Mouse (Mus musculus): Measurements from ENCODE around the gene Spg7. TPM values are rescaled to one million over a fixed set of nuclear protein-coding genes. Genes with fewer than 3 reads are reported as not detected.

Spg7 gene
- 73.0 TPM for total RNA-seq (2023)

GRCm38 (mm10) chr8:123062721-123063120, at the start of gene Spg7:
TSS of gene Spg7 (plus strand) at chr8:123062942.

DNA sequence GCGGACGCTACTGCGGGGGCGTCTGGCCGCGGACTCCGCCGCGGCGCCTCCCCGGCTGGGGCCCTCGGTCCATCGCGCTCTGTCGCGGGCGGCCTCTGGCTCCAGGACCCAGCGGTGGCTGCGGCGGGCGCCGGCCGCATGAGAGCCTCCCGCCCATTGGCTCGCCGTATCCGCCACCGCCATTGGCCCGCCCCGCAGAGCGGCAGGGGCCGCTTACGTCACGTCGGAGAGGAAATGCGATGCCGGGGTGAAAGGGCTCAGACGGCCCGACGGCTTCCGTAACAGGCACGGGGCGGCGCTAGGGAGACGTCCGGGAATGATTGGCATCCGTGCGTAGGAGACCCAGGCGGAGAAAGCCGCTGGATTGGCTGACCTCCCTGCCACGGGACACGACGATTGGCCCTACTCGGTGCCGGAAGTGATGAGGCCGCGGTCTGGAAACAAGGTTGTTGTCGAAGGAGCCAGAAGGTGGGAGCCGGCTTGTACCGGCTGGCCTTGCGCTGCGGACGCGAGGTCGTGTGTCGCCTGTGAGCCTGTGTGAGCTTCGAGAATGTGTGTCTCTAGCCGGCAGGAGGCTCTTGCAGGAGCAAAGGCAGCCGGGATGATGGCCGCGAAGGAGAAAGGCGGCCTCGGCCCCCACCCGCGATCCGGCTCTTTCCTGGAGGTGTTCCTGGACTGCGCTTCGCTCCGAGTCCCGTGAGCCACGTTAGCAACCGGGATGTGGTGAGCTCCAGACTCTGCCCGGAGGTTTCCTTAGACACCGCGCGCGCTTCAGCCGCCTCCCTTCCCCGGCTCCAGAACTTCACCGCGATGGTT, 20.4 kb upstream of the Spg7 start, which contains the start of gene Ankrd11:
Ankrd11 (minus strand) TSS at position 120 of the 816 bp plus-strand sequence.

GRCm38 (mm10) chr8:123101735-123102685, 39.3 kb downstream of the Spg7 start, which contains the start of gene Rpl13:
TSS of gene Rpl13 (plus strand) at chr8:123102350.

DNA sequence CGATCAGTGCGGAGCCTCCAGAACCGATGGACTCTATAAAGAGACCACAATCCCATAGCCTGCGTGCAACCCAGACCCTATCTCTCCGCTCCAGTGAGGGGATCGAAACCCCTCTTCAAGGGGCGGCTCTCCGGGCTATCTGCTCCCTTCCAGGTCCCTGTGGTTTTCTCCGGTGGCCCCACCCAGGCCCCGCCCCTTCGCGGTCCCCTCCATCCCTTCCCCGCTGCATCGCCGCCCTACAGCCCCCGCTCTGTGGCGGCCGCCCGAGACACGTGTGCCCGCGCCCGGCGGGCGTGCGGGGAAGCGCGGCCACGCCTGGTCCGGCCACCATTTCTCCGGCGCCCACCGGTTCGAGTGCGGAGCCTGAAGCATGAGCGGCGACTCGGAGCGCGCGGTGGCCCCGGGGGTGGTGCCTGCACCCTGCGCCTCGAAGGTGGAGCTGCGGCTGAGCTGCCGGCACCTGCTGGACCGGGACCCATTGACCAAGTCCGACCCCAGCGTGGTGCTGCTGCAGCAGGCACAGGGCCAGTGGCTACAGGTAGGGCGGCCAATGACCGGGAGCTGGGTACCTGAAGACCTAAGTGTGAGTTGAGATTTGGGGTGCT, 54.5 kb downstream of the Spg7 start, which contains the start of gene Cpne7:
Cpne7 (plus strand) TSS at position 248 of the 605 bp plus-strand sequence.

Other genes starting within 250 kb of the Spg7 start
- gene Cdh15, start 215.0 kb upstream of the Spg7 start, total RNA-seq (2023): not detected
- 332 TPM for gene Ankrd11, start 20.7 kb upstream of the Spg7 start, total RNA-seq (2023)
- 2,109 TPM for gene Rpl13, start 39.4 kb downstream of the Spg7 start, total RNA-seq (2023)
- 0.85 TPM for gene Cpne7, start 54.4 kb downstream of the Spg7 start, total RNA-seq (2023)
- gene Sult5a1, start 95.4 kb downstream of the Spg7 start, total RNA-seq (2023): not detected
- not detected for gene Dpep1, start 123.3 kb downstream of the Spg7 start, total RNA-seq (2023)
- gene Chmp1a, start 149.8 kb downstream of the Spg7 start, total RNA-seq (2023): 84.7 TPM
- gene Spata33, start 149.9 kb downstream of the Spg7 start, total RNA-seq (2023): not detected
- gene Cdk10, start 161.9 kb downstream of the Spg7 start, total RNA-seq (2023): 36.5 TPM
- 11.0 TPM for gene Spata2l, start 173.3 kb downstream of the Spg7 start, total RNA-seq (2023)
- 25.1 TPM for gene Zfp276, start 191.3 kb downstream of the Spg7 start, total RNA-seq (2023)
- 28.8 TPM for gene Vps9d1, start 191.4 kb downstream of the Spg7 start, total RNA-seq (2023)

All from CD4-positive naive resting alpha-beta T cell, adult 76 days (primary cell).